Mouse (Mus musculus): ENCODE results near the gene Orai2.
"Not testable (repeated sequence)": the region's sequence is repeated elsewhere in the genome, so short reads cannot be mapped to it uniquely, and the experiment has no call there.

Gene Orai2

GRCm38 (mm10) chr5:136170512-136171362, at the start of gene Orai2:
Orai2 (minus strand) TSS chr5:136170713.
- DNase-seq (ENCODE audit: low read depth), result peak; percentile 84

DNA sequence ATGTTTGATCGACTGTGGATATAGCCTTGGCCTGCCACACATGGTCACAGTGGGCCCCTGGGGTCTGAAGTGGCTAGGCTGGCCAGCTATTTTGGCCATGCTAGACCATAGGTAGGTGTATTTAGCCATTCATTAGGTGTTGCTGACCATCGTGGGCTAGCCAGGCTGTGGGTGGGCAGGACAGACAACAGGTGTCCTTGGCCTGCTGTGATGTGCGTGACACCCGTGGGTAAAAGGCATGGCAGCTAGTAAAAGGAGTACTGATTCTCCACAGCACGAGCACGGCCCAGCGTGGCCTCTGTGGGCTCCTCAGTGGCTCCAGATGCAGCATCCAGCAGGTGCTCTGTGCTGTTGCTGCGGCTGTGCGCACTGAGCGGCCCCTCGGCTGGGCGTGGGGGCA, 48.1 kb upstream of the Orai2 start:
- no peak for DNase-seq (ENCODE audit: low read depth)

GRCm38 (mm10) chr5:136217932-136218381, 47.4 kb upstream of the Orai2 start:
- no peak for DNase-seq (ENCODE audit: low read depth)

GRCm38 (mm10) chr5:136217004-136217665, 46.6 kb upstream of the Orai2 start:
- no peak for DNase-seq (ENCODE audit: low read depth)

DNA sequence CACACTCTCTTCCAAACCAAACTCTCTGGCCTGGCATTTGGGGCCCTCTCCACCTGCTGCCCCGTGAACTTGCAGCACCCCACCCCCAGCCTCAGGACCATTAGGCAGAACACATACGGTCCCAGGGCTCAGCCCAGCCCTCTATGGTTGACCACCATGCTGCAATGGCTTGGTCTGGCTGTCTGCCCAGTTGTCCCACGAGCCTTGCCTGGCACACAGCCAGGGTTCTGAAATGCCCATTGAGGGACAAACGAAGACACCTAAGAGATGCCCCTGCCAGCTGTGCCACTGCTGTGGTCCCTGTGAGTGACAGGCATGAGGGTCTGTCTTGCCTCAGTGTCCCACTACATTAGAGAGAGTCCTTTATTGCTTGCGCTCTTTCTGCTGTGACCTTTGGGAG, 45.4 kb upstream of the Orai2 start:
- no peak for DNase-seq (ENCODE audit: low read depth)

DNA sequence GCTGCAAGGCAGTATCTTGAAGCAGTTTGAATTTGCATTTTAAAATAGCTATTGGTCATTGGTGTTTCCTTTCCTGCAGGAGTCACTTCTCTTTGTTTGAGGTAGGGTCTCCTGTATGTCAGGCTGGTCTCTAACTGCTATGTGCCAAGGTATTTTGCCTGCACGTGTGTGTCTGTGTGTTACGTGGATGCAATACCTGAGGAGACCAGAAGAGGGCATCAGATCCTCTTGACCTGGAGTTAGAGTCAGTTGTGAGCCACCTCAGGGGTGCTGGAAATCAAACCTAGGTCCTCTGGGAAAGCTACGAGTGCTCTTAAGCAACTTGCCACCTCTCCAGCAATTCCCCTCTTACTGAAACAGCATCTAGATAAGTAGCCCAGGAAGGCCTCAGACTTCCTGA, 44.7 kb upstream of the Orai2 start:
- peak; percentile 22 for DNase-seq (ENCODE audit: low read depth)

- DNase-seq (ENCODE audit: low read depth), result no peak
Measured at GRCm38 (mm10) chr5:136213716-136214115, 43.2 kb upstream of the Orai2 start.

DNA sequence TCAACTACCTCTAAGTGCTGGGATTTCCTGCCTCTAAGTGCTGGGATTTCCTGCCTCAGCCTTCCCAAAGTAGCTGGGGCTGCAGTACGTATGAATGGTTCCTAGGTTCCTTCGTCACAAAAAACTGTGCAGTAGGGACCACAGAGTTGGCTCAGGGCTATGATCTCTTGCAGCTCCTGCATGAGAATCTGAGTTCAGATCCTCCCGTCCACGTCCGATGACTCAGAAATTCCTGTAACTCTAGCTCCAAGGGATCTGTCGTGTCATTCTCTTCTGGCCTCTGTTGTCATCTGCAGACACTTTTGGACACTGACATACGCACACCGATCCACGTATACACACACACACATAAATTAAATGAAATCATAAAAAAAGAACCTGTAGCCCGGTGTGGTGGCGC, 42.2 kb upstream of the Orai2 start:
- DNase-seq (ENCODE audit: low read depth), result no peak

GRCm38 (mm10) chr5:136211341-136212102, 41.0 kb upstream of the Orai2 start:
- not testable (repeated sequence) for DNase-seq (ENCODE audit: low read depth)

- no peak for DNase-seq (ENCODE audit: low read depth)
Measured at GRCm38 (mm10) chr5:136210549-136210948, 40.0 kb upstream of the Orai2 start.

DNA sequence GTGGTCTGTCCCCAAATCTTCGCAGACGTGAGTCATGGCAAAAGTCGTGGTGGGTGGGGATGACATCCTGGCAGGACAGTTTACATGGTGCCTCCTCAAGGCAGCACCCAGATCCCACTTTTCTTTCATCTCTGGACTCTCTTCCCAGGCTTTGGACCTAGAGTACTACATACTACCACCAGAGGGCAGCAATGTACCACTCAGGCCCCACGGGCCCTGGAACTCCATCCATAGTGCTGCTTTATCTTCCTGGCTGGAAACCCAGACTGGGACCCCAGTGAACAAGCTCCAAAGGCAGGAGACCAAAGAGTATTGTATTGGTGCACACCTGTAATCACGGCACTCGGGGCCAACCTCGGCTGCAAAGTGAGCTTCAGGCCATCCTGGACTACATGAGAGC, 31.3 kb upstream of the Orai2 start:
- peak; percentile 73 for DNase-seq (ENCODE audit: low read depth)

GRCm38 (mm10) chr5:136199526-136199925, 29.0 kb upstream of the Orai2 start:
- DNase-seq (ENCODE audit: low read depth), result peak; percentile 45

GRCm38 (mm10) chr5:136198474-136199391, 28.2 kb upstream of the Orai2 start, which contains the start of gene Prkrip1:
Prkrip1 (minus strand) TSS chr5:136198963.
- DNase-seq (ENCODE audit: low read depth), result peak; percentile 100

DNA sequence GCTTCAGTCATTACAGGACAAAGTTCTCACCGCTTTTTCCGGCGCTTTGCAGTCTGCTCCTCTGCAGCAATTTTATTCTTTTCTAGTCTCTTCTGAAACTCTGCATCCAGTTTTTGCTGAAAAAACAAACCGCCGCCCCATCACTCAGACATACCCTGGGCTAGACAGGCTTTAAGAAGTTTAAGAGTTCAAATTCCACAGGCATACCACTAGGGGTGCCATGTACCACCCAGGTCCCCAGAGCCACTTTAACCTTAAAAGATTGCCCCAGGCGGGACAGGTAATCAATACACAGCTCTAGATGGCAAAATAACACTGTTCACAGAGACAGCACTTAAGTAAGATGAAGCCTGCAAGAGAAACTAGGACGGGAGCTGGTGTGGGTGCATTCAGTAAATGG, 21.4 kb upstream of the Orai2 start:
- DNase-seq (ENCODE audit: low read depth), result no peak

DNA sequence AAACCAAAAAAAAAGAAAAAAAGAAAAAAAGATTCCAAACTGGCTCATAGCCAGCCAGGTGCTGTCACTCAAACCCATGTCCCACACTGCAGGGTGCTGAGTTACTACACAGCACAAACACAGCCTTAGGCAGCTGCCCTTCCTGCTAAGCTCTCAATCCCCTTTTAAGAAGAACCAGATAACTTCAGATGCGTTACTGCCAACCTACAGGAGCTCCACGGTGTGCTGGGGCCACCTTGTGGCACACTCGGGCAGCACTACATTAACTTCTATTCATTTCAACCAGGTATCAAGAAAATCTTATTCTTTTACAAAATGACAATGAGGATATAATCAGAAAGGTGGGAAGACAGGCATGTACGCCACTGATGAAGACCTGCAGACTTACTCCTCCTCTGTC, 16.2 kb upstream of the Orai2 start:
- peak; percentile 86 for DNase-seq (ENCODE audit: low read depth)

GRCm38 (mm10) chr5:136183766-136184165, 13.3 kb upstream of the Orai2 start:
- DNase-seq (ENCODE audit: low read depth), result peak; percentile 32

GRCm38 (mm10) chr5:136182830-136183229, 12.3 kb upstream of the Orai2 start:
- no peak for DNase-seq (ENCODE audit: low read depth)

GRCm38 (mm10) chr5:136182049-136182448, 11.5 kb upstream of the Orai2 start:
- no peak for DNase-seq (ENCODE audit: low read depth)

DNA sequence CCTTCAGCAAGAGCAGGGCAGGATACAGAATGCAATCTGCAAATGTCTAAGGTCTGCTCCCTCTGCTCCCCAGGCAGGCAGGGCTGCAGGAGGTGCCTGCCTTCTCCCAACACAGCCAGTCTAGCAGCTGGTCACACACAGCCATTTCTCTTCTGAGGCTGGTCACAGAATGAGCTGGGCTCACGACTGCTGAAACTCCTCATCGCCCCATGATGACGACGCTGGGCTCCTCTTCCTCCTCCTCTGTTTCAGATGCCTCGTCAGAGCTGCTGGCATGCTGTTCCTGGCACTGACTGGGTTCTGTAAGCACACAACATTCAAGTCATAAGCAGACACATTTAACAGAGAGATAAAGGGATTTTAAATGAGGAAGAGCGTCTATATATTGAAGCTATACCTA, 10.7 kb upstream of the Orai2 start:
- no peak for DNase-seq (ENCODE audit: low read depth)

- DNase-seq (ENCODE audit: low read depth), result no peak
Measured at GRCm38 (mm10) chr5:136179594-136179993, 9.1 kb upstream of the Orai2 start.

Measured in naive thymus-derived CD4-positive, alpha-beta T cell, adult 2 months (primary cell).